Mouse (Mus musculus) small intestine, adult 2 months (tissue): ENCODE measurements around the gene Rln3. TPM values are rescaled to one million over a fixed set of nuclear protein-coding genes. Genes with fewer than 3 reads are reported as not detected.

Source experiments
- H3K27ac ChIP-seq: fragments of 200-500 bp; 2 replicates; pipeline ENCODE4 v1.5.1; 2012; ENCODE audit warnings: low read depth, low read length, control low read depth, inconsistent platforms; ENCODE audit not compliant: insufficient read depth
- H3K27me3 ChIP-seq: fragments of 200-500 bp; 2 replicates; pipeline ENCODE4 v1.6.1; 2012; ENCODE audit warnings: mild to moderate bottlenecking, moderate library complexity, low read length, inconsistent platforms; ENCODE audit not compliant: control insufficient read depth, insufficient read depth
- H3K36me3 ChIP-seq: fragments of 200-500 bp; 2 replicates; pipeline ENCODE4 v1.6.1; 2012; ENCODE audit warnings: mild to moderate bottlenecking, low read length, control low read depth, inconsistent platforms; ENCODE audit not compliant: control insufficient read depth, insufficient read depth
- H3K4me1 ChIP-seq: fragments of 200-500 bp; 2 replicates; pipeline ENCODE4 v1.6.1; 2012; ENCODE audit warnings: low read length, inconsistent platforms, mixed read lengths; ENCODE audit not compliant: control insufficient read depth, insufficient read depth, insufficient read length
- H3K4me3 ChIP-seq: fragments of 200-500 bp; 2 replicates; pipeline ENCODE4 v1.5.1; 2012; ENCODE audit warnings: low read depth, mild to moderate bottlenecking, control low read depth, inconsistent platforms, low read length, moderate library complexity
- CTCF ChIP-seq: fragments of 200-500 bp; IDR thresholded peaks from 2 replicates; pipeline ENCODE4 v1.5.1; 2012; ENCODE audit warnings: low read depth, mild to moderate bottlenecking, control low read depth, inconsistent platforms, low read length, moderate library complexity, mixed read lengths; ENCODE audit not compliant: insufficient replicate concordance, insufficient read length; ENCODE audit errors: extremely low read depth
- POLR2A ChIP-seq: fragments of 200-500 bp; IDR thresholded peaks from 2 replicates; pipeline ENCODE4 v1.6.1; 2012; ENCODE audit warnings: low read depth, mild to moderate bottlenecking, control low read depth, inconsistent platforms, low read length, moderate library complexity
- WGBS: fragments of 180-500 bp; shearing (Covaris S2); methylation state at CpG from one replicate; pipeline ENCODE4 v1.1.7; 2018; 5-methylcytosine and 5-hydroxymethylcytosine counted together
- polyA plus RNA-seq: library from polyadenylated mRNA; depleted of rRNA; stranded (reverse); fragments of >200 nt; gene quantifications from 2 replicates; pipeline ENCODE4 v1.2.3, GENCODE M21; 2012

Gene Rln3
- polyA plus RNA-seq, 1 experiment = 0.96 TPM

DNA sequence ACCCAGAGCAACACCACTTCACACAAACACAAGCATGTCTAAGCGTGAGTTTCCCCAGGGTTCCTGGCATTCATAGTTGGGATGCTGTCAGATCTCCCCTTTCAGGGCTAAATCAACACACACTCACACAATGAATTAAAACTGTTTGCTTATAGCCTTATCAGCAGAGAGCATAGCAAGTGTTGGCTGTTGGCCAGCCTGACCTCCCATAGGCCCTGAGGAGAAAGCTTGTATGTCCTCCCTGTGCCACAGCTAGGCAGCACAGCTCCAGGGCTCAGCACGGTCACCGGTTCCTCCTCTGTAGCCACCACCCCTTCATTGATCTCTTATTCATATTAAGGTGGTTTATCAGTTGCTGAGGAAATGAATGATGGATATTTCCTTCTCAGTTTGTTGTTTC, 7.9 kb upstream of the Rln3 start:
- Histone ChIP-seq H3K27ac (no peak overlapping the region), H3K4me1 (no peaks in the 10 kb centered on the region), H3K36me3 (no peaks in the 10 kb centered on the region), H3K4me3 (no peak overlapping the region), H3K27me3 (no peaks in the 10 kb centered on the region)
- WGBS = 18% methylated on average over 3 of the region's 3 CpGs
- TF ChIP-seq POLR2A (no peak), CTCF (no peak)

GRCm38 (mm10) chr8:84048171-84048570, 3.4 kb upstream of the Rln3 start:
- 79% methylated on average over 5 of the region's 5 CpGs for WGBS
- Histone ChIP-seq H3K36me3 (no peaks in the 10 kb centered on the region), H3K4me3 (no peak overlapping the region), H3K4me1 (no peaks in the 10 kb centered on the region), H3K27me3 (peaks cover 12% of the 10 kb centered on the region; the same call in 1 of the 2 replicates), H3K27ac (no peak overlapping the region)
- no peak for TF ChIP-seq CTCF
- no peak for TF ChIP-seq POLR2A

DNA sequence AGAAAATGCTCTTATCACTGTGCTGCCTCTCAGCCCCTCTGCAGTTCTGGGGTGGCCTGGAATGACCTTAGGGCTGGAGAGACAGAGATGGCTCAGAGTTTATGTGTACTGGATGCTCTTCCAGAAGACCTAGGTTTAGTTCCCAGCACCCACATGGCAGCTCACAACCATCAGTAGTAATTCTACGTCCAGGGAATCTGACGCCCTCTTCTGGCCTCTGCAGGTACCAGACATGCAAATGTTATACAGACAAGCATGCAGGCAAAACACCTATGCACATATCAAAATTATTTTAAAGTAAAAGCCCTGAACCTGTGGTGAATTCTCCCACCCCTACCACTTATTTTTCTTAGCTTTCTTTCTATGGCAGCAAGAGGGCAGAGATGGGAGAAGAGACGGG, 1.7 kb upstream of the Rln3 start:
- Histone ChIP-seq H3K4me1 (peaks cover 3% of the 10 kb centered on the region), H3K36me3 (no peaks in the 10 kb centered on the region), H3K27ac (no peak overlapping the region), H3K27me3 (peaks cover 17% of the 10 kb centered on the region; the same call in 1 of the 2 replicates), H3K4me3 (no peak overlapping the region)
- WGBS = 80% methylated on average over 3 of the region's 3 CpGs
- TF ChIP-seq CTCF = no peak
- no peak for TF ChIP-seq POLR2A

GRCm38 (mm10) chr8:84044103-84044502, 697 bp downstream of the Rln3 start:
- Histone ChIP-seq H3K27me3 (peaks cover 17% of the 10 kb centered on the region; the same call in 1 of the 2 replicates), H3K27ac (no peak overlapping the region), H3K4me1 (peaks cover 3% of the 10 kb centered on the region), H3K4me3 (no peak overlapping the region), H3K36me3 (no peaks in the 10 kb centered on the region)
- 36% methylated on average over 7 of the region's 7 CpGs for WGBS
- no peak; the same call in 1 of the 2 replicates for TF ChIP-seq CTCF
- TF ChIP-seq POLR2A = peak; percentile 10; the same call in 1 of the 2 replicates

DNA sequence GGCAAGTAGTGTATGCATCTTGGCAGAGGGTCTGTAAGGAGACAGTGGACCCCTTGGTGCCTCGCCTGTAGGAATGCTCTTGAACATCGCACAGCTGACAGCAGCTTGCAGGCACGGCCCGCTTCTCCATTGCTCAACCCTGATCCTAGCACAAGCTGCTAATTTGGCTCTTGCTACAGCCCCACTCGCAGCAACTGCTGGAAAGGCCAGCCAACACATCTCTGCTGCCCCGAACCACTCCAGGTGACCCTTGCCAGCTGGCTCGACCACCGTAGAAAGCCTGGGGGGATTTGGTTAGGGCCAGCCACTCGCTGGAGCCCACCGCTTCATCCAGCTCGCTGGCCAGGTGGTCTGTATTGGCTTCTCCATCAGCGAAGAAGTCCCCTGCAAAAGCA, 1.9 kb downstream of the Rln3 start:
- Histone ChIP-seq H3K27ac (no peak overlapping the region), H3K27me3 (peaks cover 17% of the 10 kb centered on the region; the same call in 1 of the 2 replicates), H3K36me3 (no peaks in the 10 kb centered on the region), H3K4me3 (peak overlapping the region; percentile 57), H3K4me1 (peaks cover 3% of the 10 kb centered on the region)
- WGBS = 61% methylated on average over 12 of the region's 12 CpGs
- TF ChIP-seq CTCF = no peak
- no peak for TF ChIP-seq POLR2A

DNA sequence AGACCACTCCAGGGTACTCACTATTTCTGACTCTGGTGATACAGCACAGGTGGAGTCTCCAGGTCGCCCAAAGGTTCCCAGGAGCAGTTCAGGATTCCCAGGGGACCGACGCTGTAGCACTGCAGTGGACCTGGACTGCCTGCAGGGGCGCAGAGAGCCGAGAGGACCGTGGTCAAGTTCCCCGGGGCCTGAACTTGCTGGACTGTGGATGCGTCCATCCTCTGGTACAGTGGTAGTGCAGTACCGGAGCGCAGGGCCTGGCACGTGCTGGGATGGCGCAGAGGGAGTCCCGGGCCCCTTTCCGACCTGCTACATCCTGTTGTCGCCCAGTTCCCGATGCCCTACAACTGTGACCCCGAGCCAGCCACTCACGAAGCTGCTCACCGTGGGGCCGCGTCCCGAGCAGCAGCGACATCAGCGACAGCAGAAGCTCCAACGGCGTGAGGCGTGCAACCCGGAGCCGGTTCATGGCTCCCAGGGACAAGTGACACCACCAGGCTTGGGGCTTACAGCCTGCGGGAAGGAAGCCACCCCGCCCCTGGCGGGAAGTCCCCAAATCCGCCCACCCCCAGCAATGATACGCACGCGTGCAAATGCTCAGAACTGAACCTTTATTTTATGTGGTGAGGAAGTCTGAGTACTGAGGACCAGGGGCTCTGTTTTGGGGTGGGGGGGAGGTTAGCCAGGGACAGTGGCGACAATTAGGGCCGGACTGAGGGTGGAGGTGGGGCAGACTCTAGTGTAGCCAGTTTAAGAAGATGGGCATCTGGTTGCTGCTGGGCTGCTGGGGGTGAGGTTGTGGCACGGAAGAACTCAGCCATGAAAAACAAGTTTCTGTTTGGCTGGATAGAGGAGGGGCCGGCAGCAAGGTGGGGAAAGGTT, 2.5 kb downstream of the Rln3 start, which contains the start of gene Il27ra:
Gene Il27ra (minus strand): TSS at position 524 of the 882 bp plus-strand sequence.
- TF ChIP-seq CTCF = peak; percentile 65; the same call in 1 of the 2 replicates
- no peak for TF ChIP-seq POLR2A
- Histone ChIP-seq H3K4me3 (peak within 1 kb of the TSS; percentile 57), H3K27ac (peak within 1 kb of the TSS; percentile 38; the same call in 1 of the 2 replicates), H3K36me3 (no peaks in the 10 kb centered on the region), H3K27me3 (peaks cover 17% of the 10 kb centered on the region; the same call in 1 of the 2 replicates), H3K4me1 (peaks cover 3% of the 10 kb centered on the region)
- 8% methylated on average over 40 of the region's 40 CpGs for WGBS

- no peak overlapping the region for H3K4me3 ChIP-seq
- peaks cover 10% of the 10 kb centered on the region; the same call in 1 of the 2 replicates for H3K27me3 ChIP-seq
- TF ChIP-seq POLR2A (no peak), CTCF (peak; percentile 89; the same call in 1 of the 2 replicates)
- 6% methylated on average over 5 of the region's 5 CpGs for WGBS
- no peak overlapping the region for H3K27ac ChIP-seq
- no peaks in the 10 kb centered on the region for H3K36me3 ChIP-seq
- H3K4me1 ChIP-seq = peaks cover 3% of the 10 kb centered on the region
These were observed 5.8 kb downstream of the Rln3 start for GRCm38 (mm10) chr8:84039050-84039449.
